Mouse (Mus musculus) ovary, adult 18-20 months (tissue): Measurements from ENCODE around the gene Rasd2.

Experiments
- DNase-seq: peaks from one replicate; pipeline ENCODE4 v3.0.0; 2022; ENCODE audit warnings: low spot score, mixed read lengths

The Rasd2 gene

DNA sequence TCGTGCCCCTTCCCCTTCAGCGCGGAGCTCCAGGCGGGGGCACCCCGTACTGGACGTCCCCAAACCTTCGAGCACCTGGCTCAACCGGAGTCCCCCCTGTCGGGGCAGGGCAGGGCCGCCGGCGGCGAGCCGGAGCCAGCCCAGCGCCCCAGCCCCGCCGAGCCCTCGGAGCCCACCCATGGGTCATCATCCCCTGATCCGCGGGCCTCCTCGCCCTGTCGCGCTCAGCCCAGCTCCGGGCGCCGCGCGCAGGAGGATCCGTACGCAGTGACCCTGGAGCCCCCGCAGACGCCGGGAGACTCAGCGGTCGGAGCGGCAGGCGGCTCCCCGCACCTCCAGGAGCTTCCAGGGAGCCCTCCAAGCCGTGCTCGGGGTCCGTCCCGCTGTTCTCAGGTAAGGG, at the start of gene Rasd2:
Rasd2 (plus strand) TSS at position 259 of the 400 bp plus-strand sequence.
- no peak for DNase-seq

DNA sequence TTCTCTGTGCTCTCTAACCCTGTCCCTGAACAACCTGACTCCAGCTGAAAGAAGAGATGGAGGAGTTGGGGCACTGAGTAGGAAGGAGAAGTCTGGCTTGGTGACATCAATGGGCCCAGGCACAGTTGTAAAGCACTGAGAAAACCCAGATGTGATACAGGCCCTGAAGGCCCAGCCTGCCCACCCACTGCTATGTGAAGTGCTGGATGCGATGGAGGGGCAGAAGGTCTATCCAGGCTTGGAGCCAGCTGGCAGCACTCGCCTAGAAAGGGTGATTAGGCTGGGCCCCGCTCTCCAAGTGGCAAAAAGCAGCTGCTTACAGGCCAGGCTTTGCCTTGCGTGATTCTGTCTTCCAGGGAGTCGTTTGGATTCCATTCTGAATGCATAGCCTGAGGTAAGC, 44.4 kb upstream of the Rasd2 start:
- no peak for DNase-seq

- no peak for DNase-seq
These were observed 41.6 kb upstream of the Rasd2 start for GRCm38 (mm10) chr8:75172009-75172685.

- DNase-seq, result no peak
These were observed 20.7 kb upstream of the Rasd2 start for GRCm38 (mm10) chr8:75193022-75193421.

- no peak for DNase-seq
These were observed 19.2 kb upstream of the Rasd2 start for GRCm38 (mm10) chr8:75194473-75195071.

- DNase-seq, result no peak
These were observed 16.6 kb upstream of the Rasd2 start for GRCm38 (mm10) chr8:75197170-75197569.

GRCm38 (mm10) chr8:75197862-75198261, 15.9 kb upstream of the Rasd2 start:
- DNase-seq, result no peak

DNA sequence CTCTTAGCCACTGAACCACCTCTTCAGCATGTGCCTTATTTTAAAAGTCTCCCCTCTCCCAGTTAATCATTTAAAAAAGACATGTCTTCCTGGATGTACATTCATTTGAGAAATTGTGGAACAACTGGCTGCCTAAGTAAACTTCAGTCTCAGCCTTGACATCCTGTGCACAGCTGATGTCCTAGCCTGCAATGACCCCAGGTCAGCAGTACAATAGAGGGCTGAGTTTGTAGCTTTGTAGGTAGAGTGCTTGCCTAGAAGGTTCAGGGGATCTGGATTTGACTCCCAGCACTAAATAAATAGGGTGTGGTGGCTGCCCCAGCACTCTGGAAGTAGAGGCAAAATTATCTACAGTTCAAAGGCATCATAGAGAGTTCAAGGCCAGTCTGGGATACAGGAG, 15.4 kb upstream of the Rasd2 start:
- no peak for DNase-seq

GRCm38 (mm10) chr8:75198988-75199765, 14.6 kb upstream of the Rasd2 start:
- DNase-seq, result no peak

DNA sequence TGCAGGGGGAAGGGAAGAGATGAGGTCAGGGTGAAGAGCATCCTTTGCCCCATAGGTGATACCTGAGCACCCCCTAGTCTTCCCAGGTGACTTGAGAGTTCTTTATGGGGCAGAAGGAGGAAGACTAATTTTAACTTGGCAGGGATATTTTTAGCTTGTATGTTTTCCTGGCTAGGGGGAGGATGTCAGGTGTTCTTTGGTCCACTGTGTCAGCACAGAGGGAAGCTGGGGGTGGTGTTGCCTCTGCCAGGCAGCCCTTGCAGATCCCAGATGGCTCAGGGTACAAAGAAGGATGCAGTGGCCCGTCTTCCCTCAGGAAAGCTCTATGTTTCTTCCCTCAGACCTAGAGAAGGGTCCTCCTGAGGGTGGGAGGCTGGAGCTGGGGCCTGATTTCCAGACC, 13.8 kb upstream of the Rasd2 start:
- DNase-seq, result no peak

- no peak for DNase-seq
These were observed 11.6 kb upstream of the Rasd2 start for GRCm38 (mm10) chr8:75202041-75202656.

GRCm38 (mm10) chr8:75202913-75203312, 10.8 kb upstream of the Rasd2 start:
- no peak for DNase-seq

DNA sequence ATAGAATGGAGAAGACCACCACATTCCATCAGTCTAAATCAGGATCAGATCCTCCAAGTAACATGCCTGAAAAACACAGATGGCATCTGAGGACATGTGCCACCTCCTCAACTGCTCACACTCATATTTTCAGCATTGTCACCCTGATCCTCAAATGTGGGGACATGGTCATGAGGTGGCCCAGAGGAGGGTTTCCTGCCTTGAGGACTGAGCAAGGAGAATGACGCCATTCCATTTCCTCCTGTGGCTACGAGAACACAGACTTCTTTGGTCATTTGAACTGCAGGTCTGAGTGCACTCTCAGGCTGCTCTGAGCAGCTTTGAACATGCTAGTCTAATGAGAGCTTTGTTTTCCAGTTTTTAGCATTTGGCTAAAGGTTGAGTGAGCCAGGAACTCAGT, 10.3 kb upstream of the Rasd2 start:
- DNase-seq, result no peak

GRCm38 (mm10) chr8:75204190-75204868, 9.4 kb upstream of the Rasd2 start:
- DNase-seq, result no peak

- peak; percentile 58 for DNase-seq
These were observed 2.3 kb upstream of the Rasd2 start for GRCm38 (mm10) chr8:75211461-75211860.

GRCm38 (mm10) chr8:75212631-75213306, 975 bp upstream of the Rasd2 start:
- DNase-seq, result peak; percentile 72

- no peak for DNase-seq
These were observed 465 bp upstream of the Rasd2 start for GRCm38 (mm10) chr8:75213307-75213651.

- DNase-seq, result no peak
These were observed 1.3 kb downstream of the Rasd2 start for GRCm38 (mm10) chr8:75215046-75215445.

GRCm38 (mm10) chr8:75215931-75216330, 2.2 kb downstream of the Rasd2 start:
- DNase-seq, result no peak

GRCm38 (mm10) chr8:75216886-75217285, 3.1 kb downstream of the Rasd2 start:
- DNase-seq, result no peak

- no peak for DNase-seq
These were observed 4.2 kb downstream of the Rasd2 start for GRCm38 (mm10) chr8:75217969-75218368.
